Mouse (Mus musculus): ENCODE data around the gene Mb21d2.

The Mb21d2 gene

GRCm38 (mm10) chr16:28902620-28903565 lies 26.6 kb downstream of the Mb21d2 start:
- in situ Hi-C loops (cut with MboI) = no loop called here

- in situ Hi-C loops (cut with MboI) = no loop called here
These were observed 30.3 kb downstream of the Mb21d2 start for GRCm38 (mm10) chr16:28899161-28899540.

DNA sequence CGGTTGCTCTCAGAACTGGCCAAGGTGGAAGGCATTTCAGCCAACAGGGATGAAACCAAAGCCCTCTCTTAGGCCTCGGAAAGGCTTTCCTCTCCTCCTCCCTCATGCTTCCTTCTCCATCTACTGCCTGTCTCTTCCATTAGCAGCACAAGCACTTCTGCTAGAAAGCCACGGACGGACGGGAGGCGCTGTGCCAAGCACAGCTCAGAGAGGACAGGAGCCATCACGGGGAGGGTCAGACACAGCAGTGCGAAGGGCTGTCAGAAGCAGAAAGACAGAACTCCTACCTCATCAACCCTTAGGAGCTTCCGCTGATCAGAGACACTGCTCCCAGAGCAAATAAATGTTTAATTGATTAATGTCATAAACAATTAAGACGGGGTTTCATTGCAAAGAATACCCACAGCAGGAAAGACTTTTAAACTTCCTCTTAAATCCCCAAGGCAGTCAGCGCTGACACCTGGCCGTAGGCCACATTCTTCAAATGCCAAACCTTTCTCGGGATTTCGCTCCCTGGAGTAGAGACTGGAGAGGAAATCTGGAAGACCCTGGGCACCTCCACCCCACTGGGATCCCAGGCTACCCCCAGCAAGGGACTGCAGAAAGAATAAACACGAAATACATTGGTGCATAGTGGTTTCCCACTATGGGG lies 30.8 kb downstream of the Mb21d2 start:
- in situ Hi-C loops (cut with MboI) = no loop called here

DNA sequence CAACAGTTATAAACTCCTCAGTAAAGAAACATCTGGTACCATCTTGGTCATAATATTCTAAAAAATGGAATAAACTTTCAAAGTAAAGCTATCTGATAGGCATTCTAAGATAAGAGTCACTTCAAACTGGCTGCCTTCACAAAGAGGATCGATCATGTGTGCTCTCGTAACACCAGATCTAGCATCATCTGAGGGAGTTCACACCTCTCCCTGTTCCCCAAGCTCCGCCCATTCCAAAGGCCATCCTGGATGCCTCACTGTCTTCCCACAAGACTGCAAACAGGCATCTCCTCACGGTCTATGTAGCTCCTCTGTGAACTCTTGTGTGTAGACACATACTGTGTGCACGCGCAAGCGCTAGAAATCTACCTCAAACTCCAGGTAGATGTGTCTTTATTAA lies 32.9 kb downstream of the Mb21d2 start:
- in situ Hi-C loops (cut with MboI) = no loop called here

DNA sequence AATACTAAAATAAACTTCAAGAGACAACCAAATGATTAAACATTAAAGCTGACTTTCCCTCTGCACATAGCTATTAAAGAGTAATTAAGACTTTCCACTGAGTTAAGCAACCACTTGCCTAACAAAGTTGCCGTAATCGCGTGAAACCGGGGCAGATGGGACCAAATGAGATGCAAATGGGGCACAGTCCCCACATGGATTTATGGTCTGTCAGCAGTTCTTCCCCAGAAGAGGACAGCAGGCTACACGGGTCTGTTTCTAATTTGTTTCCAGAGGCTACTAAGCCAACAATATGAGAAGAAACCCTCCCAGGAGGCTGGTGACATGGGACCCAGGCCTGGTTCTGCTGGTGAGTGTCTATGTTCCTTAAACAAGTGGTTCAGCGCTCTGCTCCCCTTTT lies 34.6 kb downstream of the Mb21d2 start:
- in situ Hi-C loops (cut with MboI) = no loop called here

DNA sequence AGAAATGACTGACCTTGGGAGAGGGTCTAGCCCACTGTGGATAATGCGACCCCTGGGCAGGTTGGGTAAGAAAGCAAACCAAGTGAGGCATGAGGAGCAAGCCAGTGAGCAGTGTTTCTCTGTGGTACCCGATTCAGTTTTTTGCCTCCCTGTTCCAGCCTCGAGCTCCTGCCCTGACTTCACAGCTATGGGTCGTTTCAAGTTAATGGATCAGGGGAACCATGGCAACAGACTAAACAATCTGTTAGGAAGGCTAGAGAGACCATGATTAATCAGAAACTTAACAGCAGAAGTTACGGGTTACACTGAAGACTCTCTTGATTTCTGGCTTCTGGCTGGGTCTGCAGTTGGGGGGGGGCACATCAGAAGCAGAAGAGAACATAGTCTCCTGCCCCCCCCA lies 36.2 kb downstream of the Mb21d2 start:
- in situ Hi-C loops (cut with MboI) = no loop called here

- in situ Hi-C loops (cut with MboI) = no loop called here
These were observed 43.2 kb downstream of the Mb21d2 start for GRCm38 (mm10) chr16:28886201-28886745.

DNA sequence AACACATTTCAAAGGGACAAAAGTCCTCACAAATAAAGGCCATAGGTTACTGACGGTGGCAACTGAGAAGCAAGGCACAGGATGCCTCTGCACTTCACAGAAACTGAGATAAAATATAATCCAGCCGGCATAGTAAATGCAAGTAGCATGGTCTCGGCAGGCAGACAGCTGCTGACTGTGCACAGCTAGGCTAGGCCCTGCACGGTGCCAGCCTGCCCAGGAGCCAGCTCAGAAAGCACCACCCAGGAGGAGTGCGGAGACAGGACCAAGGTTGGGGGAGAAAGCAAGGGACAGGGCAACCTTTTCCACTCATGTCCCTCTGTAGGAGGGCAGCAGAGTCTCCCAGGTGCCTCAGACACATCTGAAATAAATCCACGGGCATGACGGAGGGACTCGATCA lies 44.0 kb downstream of the Mb21d2 start:
- in situ Hi-C loops (cut with MboI) = no loop called here

GRCm38 (mm10) chr16:28884661-28885060 lies 44.8 kb downstream of the Mb21d2 start:
- in situ Hi-C loops (cut with MboI) = no loop called here

- in situ Hi-C loops (cut with MboI) = no loop called here
These were observed 45.8 kb downstream of the Mb21d2 start for GRCm38 (mm10) chr16:28883649-28884048.

DNA sequence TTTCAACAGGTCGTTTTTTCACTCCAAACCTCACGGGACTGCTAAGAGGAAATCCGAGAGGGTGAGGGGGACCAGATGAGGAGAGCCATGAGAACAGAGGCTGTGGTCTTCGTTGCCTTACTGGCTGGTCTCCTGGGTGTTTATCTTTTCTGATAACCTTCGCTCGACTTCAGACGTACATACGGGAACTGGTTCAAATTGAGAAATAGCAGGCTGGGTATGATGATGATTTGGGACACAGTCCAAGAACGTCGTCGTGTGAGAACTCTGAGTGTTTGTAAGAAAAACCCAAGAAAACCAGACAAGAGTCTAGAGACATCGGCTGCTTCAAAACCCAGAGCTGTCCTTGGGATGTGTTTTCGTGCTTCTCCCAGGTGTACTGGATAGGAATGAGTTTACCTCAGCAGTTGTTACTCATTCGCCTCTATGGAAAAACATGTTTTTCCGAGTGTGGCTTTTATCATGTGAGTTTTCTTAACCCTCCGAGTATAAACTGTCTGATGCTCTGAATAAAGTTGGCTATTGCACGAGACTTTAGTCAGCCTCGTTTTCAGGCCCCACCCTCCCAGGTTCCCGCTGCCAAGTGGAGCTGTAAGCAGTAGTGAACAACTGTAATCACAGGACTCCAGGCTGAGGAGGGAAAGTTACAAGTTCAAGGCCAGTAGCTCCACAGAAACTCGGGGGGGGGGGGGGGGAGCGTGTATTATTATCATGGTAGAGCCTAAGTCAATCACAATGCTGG lies 46.6 kb downstream of the Mb21d2 start:
- in situ Hi-C loops (cut with MboI) = no loop called here

- in situ Hi-C loops (cut with MboI) = no loop called here
These were observed 47.7 kb downstream of the Mb21d2 start for GRCm38 (mm10) chr16:28881787-28882186.

GRCm38 (mm10) chr16:28880756-28881155 lies 48.7 kb downstream of the Mb21d2 start:
- in situ Hi-C loops (cut with MboI) = no loop called here

GRCm38 (mm10) chr16:28880307-28880681 lies 49.2 kb downstream of the Mb21d2 start:
- in situ Hi-C loops (cut with MboI) = no loop called here

DNA sequence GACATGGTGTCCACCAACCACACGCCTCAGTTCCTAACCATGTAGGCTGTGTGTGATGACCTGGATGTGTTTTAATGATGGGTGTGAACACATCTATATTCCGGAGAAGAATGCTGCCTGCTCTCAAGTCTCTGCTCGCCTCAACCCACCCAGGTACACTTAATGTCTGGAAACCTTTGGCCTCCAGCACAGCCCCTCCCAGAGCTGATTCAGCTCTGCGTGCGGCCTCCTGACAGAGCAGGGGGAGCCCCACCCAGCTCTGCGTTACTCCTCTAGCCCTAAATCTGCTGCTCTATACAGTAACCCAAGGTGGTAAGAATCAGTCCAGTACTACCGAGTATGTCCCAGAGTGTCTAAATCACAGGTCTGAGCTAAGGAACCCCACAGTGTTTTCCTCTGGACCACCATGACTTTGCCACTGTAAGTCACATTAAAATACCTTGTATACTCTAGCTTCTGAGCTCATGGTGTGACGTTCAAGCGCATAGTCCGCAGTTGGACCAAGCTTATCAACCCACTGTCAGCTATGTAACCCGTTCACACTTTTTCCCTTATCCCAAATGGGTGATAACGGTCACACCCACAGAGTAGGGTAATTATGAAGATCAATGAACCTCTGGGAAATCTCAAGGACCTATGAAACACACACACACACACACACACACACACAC lies 49.7 kb downstream of the Mb21d2 start:
- in situ Hi-C loops (cut with MboI) = no loop called here

- in situ Hi-C loops (cut with MboI) = no loop called here
These were observed 52.3 kb downstream of the Mb21d2 start for GRCm38 (mm10) chr16:28877162-28877662.

GRCm38 (mm10) chr16:28873404-28873895 lies 56.0 kb downstream of the Mb21d2 start:
- in situ Hi-C loops (cut with MboI) = no loop called here

GRCm38 (mm10) chr16:28870860-28871259 lies 58.6 kb downstream of the Mb21d2 start:
- in situ Hi-C loops (cut with MboI) = no loop called here

GRCm38 (mm10) chr16:28870456-28870855 lies 59.0 kb downstream of the Mb21d2 start:
- in situ Hi-C loops (cut with MboI) = no loop called here

DNA sequence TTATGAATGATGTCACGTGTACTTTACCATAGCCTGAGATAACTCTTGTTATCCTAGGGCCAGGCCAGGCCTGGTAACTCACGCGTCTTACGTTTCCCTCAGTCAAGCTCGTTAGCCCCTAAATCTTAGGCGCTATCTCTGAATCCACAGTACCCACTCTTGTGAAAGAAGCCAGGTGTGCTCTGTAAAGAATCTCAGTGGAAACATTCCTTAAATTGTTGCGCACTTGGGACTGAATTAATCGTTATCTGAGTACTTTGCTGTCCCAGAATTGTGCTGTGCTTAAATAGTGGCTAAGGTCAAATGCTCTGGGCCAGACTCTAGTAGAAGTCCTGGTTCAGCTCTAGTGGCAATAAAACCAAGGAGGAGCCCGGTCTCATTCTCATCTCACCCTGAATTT lies 60.6 kb downstream of the Mb21d2 start:
- in situ Hi-C loops (cut with MboI) = no loop called here

DNA sequence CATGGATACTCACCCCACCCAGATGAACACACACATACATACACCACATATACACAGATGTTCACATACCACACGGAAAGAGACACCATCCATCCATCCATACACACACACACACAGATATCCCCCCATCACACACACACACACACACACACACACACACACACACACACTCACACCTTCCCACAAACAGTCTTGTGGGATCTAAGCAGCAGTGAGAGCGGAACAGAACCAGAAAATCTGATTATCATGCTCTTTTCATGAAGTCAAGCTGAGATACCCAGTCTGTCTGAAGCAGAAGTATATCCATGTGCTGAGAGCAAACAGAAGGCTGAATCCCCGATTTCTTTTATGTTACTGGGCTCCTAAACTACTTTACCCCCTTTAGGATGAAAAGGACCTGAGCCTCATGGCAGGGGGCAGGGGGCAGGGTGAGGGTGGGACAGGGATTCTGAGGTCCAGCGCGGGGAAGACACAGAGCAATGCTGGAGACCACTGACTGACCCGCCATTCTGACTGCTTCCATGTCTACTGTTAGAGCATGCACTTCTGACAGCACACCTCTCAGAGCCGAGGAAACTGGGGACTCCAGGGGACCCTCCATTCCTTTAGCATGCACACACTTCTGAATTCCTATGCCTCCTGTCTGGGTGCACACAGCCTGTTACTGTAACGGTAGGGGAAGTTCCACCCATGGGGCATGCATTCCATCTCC lies 62.7 kb downstream of the Mb21d2 start:
- in situ Hi-C loops (cut with MboI) = no loop called here
